Mouse (Mus musculus) brain, embryonic 14.5 days (tissue): ENCODE data around the gene Acacb. TPM values are rescaled to one million over a fixed set of nuclear protein-coding genes. Genes with fewer than 3 reads are reported as not detected.

Experiments
- DNase-seq: peaks from one replicate; pipeline ENCODE4 v3.0.0-alpha.2; 2011; ENCODE audit warnings: low read depth
- CTCF ChIP-seq: fragments of 200-500 bp; IDR thresholded peaks from 2 replicates; pipeline ENCODE4 v1.5.1; 2012; ENCODE audit warnings: inconsistent platforms, mild to moderate bottlenecking, moderate library complexity, borderline replicate concordance; ENCODE audit not compliant: insufficient read depth, insufficient read length; ENCODE audit errors: extremely low read depth
- POLR2A ChIP-seq: fragments of 200-500 bp; IDR thresholded peaks from 2 replicates; pipeline ENCODE4 v1.6.1; 2012; ENCODE audit warnings: mild to moderate bottlenecking, inconsistent platforms, borderline replicate concordance; ENCODE audit not compliant: poor library complexity, insufficient read depth, insufficient read length, severe bottlenecking; ENCODE audit errors: extremely low read depth
- polyA plus RNA-seq: library from polyadenylated mRNA; depleted of rRNA; stranded (reverse); fragments of >200 nt; gene quantifications from 2 replicates; pipeline ENCODE4 v1.2.3, GENCODE M21; 2012

Gene Acacb
- polyA plus RNA-seq, 1 experiment = 5.3 TPM

DNA sequence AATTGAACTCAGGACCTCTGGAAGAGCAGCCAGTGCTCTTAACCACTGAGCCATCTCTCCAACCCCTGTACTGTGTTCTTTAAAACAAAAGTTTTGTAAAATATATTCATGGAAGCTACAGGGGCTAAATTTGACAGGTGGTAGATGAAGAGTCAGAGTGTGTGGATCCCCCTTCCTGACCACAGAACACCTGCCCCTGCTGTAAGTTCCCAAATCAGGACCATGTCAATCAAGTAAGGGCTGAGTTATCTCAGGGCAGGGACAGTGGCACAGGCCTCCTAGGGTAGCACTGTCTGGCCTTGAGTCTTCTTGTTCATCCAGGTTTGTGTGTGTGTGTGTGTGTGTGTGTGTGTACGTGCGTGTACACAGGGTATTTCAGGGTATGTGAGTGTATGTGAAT, 37.2 kb downstream of the Acacb start:
- TF ChIP-seq POLR2A (no peak), CTCF (no peak)
- DNase-seq = no peak

DNA sequence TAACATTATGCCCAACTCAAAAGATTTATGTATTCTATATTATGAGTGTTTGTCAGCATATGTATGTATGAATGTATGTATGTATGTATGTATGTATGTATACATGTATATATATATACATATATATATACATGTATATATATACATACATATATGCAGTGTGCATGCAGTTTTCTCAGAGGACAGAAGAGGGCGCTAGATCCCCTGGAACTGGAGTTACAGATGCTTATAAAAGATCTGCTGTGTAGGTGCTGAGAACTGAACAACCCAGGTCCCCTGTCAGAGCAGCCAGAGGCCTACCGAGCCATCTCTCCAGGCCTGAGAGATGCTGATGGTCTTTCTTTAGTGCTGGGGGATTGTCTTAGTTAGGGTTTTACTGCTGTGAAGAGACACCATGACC, 40.8 kb downstream of the Acacb start:
- DNase-seq = no peak
- TF ChIP-seq POLR2A = no peak

DNA sequence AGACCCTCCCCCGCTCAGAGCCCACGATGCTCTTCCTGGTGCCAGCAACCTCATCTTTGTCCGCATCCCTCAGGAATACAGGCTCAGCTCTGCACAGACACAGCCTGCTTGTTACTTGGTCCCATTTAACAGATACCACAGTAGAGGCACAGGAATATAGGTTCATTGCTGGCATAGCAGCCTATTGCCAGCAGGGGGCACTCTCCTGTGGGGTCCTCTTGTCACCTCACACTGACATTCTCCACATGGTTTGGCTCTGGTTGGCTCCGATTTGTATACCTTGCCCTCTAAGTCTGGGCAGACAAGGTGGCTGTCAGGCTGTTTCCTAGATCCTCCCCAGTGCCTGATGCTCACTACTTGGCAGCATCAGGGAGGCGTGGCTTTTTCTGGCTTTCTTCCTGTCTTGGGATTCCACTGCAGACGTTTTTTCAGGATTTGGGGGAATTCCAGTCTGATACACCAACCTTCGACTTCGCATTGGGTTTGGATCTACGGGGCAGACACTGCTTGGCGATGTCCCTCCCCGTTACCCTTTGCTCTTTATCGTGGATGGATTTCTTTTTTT, 42.6 kb downstream of the Acacb start:
- TF ChIP-seq CTCF (no peak), POLR2A (no peak)
- peak; percentile 20 for DNase-seq

DNA sequence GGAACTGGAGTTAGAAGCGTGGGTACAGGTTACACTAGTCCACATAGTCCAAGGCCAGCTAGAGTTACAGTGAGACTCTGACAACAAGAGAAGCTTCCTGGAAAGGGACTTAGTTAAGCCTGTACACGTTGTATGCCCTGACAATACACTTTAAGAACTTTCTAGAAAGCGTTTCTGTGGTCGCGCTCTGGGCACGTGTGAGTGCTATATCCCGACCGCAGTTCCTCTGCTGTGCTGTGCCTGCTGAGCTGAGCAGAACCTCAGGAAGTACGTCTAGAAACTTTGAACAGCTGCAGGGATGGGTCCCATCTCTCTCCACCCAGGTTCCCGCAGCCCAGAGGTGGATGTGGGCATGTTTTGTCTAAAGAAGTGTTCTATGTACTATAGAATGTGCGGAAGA, 47.8 kb downstream of the Acacb start:
- TF ChIP-seq POLR2A (no peak), CTCF (no peak)
- DNase-seq = no peak

DNA sequence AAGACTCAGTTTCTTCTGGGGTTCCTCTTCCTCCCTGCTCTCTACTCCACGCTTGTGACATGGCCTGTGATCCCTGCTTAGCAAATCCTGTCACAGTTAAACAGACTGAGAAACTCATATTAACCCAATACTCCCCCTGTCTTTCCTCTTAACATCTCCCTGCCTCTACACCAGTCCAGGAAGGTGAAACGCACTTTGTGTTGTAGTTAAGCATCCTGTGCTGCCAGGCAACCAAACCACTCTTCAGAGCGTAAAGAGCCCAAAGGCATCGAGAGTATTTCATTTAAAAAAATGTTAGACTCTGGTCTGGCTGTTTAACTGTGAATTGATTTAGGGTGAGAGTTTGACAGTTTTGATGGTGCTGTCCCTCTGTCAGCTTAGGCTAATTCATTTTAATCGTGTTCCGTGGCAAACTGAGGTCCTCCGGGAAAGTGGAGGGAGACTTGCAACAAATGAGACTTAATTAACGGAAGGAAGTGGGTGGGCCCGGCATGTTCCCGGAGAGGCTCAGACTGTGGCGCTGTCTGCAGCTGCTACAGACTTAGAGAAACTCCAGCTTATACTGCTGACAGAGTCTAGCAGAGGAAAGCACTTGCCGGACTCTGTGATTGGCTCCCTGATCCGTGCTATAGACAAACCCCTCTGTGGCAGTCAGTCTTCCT, 52.9 kb downstream of the Acacb start:
- peak; percentile 59 for DNase-seq
- TF ChIP-seq CTCF (no peak), POLR2A (no peak)

DNA sequence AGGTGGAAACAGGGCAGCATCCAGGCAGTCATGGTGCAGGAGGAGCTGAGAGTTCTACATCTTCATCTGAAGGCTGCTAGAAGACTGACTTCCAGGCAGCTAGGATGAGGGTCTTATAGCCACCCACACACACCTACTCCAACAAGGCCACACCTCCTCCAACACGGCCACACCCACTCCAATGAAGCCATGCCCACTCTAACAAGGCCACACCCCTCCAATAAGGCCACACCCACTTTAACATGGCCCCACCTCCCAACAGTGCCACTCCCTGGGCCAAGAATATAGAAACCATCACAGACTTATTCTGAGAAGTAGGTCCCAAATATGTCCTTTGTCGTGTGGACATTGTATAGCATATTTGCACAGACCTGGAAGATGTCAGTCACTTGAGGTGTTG, 59.8 kb downstream of the Acacb start:
- DNase-seq = no peak
- TF ChIP-seq POLR2A = no peak
- TF ChIP-seq CTCF = no peak

DNA sequence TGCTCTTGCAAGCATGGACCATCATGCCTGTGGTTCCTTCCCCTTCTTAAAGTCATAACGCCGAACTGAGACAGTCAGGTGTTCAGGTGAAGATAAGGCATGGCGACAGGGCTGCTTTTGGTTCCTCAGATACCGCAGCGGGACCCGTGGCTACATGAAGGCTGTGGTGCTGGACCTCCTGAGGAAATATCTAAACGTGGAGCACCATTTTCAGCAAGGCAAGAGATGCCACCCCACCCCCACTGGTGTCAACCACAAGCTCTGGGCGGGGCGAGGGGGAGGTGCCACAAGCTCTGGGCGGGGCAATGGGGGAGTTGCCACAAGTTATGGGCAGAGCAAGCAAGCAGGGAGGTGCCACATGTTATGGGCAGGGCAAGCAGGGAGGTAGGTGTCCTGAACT, 66.8 kb downstream of the Acacb start:
- TF ChIP-seq CTCF = no peak
- DNase-seq = no peak

DNA sequence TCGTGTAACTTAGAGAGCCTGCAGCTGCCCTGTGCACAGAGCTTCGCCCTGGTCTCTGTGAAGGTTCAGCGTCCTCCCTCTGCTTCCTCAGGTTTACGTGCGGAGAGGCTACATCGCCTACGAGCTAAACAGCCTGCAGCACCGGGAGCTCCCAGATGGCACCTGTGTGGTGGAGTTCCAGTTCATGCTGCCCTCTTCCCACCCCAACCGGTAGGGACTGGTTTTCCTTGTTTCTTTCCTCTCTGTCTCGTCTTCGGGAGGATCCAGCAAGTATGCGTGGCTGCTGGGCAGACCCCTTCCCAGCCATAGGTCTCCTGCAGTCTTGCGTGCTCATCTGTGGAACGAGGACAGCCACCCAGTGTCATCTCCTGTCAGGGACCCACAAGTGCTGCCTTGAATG, 72.4 kb downstream of the Acacb start:
- TF ChIP-seq CTCF = no peak
- no peak for TF ChIP-seq POLR2A
- DNase-seq = no peak

DNA sequence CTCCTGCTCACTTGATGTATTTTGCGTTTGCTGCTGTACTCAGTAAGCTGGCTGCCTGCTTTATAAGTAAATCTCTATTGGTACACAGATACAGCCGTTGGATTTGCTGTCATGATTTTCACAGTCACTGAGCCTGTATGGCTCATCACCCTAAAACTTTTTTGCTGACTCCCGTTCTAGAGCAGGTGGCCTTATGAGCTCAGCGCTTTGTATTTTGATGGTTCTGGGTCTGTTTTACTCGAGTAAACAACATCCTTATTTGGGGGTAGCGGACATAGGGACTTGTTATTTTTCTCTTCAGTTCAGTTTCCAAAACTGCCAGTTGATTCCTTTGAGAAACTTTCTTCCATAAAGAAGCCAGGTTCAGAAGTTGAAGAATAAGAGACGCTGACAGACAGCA, 79.7 kb downstream of the Acacb start:
- TF ChIP-seq CTCF = no peak
- no peak for TF ChIP-seq POLR2A
- DNase-seq = no peak

DNA sequence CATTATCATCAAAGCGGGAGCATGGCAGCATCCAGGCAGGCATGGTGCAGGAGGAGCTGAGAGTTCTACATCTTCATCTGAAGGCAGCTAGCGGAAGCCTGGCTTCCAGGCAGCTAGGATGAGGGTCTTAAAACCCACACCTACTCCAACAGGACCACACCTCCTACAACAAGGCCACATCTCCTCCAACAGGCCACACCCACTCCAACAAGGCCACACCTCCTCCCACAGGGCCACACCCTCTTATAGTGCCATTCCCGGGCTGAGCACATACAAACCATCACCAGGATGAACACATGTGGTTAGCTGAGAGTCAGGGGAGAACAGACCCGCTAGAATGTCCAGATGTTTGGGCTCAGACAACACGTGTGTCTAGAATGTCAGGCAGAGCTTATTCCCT, 82.6 kb downstream of the Acacb start:
- no peak for TF ChIP-seq CTCF
- no peak for TF ChIP-seq POLR2A
- no peak for DNase-seq

DNA sequence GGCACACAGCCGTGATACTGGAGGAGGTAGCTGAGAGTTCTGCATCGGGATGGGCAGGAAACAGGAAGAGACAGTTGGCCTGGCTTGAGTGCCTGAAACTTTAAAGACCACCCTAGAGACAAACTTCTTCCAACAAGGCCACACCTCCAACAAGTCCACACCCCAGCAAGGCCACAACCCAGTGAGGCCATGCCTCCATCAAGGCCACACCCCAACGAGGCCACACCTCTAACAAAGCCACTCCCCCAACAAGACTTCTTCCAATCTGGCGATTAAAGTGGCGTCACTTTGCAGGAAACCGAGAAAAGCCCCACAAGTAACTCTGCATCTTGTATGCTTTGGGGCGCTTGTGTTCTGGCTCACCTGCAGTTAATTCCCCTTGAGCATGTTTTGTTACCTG, 92.6 kb downstream of the Acacb start:
- DNase-seq = no peak
- TF ChIP-seq CTCF (no peak), POLR2A (no peak)

DNA sequence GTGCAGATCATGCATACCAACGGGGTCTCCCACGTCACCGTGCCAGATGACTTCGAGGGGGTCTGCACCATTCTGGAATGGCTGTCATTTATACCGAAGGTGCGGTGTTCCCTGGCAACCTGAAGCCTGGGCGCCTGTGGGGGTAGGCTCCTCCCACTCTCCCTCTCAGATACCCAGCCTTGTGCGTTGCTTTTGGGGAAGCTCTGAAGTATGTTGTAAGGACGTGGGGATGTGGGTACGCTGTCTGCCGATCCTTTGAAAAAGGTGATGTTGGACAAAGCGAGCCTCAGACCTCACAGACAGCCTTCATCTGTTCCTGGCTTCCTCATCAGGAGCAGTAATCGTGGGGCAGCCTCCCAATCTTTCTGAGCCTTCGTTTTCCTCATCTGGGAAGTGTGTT, 93.4 kb downstream of the Acacb start:
- TF ChIP-seq POLR2A (no peak), CTCF (no peak)
- no peak for DNase-seq

DNA sequence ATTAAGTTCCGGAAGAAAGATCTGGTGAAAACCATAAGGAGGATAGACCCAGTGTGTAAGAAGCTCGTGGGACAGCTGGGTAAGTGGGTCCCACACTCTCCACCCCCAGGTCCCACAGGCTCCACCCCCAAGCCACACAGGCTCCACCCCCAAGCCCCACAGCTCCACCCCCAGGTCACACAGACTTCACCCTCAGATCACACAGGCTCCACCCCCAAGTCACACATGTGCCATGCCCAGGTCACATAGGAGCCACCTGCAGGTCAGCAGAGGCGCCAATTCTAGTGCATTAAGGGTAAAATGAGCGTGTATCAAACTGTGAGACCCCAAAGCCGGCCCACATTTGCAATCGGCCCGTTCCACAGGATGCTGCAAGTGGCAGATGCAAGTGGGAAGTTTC, 100.1 kb downstream of the Acacb start:
- DNase-seq = no peak
- no peak for TF ChIP-seq CTCF
- no peak for TF ChIP-seq POLR2A

DNA sequence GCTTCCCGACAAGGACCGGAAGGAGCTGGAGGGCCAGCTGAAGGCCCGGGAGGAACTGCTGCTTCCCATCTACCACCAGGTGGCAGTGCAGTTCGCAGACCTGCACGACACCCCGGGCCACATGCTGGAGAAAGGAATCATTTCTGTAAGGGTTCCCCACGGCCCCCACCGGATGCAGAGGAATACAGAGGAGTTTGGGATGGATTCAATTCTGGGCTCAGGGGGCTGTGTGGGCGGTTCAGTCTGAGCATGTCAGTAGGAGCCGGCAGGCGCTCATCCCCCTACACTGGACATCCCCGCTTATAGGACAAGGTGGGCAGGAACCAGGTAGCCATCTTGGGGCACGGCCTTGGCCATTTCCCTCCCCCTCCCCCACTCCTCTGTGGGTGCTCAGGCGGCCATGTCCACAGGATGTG, 101.8 kb downstream of the Acacb start:
- DNase-seq = peak; percentile 89
- TF ChIP-seq POLR2A (no peak), CTCF (peak; percentile 98)
